Mouse (Mus musculus): ENCODE data around the gene Ptgis.

Gene Ptgis

DNA sequence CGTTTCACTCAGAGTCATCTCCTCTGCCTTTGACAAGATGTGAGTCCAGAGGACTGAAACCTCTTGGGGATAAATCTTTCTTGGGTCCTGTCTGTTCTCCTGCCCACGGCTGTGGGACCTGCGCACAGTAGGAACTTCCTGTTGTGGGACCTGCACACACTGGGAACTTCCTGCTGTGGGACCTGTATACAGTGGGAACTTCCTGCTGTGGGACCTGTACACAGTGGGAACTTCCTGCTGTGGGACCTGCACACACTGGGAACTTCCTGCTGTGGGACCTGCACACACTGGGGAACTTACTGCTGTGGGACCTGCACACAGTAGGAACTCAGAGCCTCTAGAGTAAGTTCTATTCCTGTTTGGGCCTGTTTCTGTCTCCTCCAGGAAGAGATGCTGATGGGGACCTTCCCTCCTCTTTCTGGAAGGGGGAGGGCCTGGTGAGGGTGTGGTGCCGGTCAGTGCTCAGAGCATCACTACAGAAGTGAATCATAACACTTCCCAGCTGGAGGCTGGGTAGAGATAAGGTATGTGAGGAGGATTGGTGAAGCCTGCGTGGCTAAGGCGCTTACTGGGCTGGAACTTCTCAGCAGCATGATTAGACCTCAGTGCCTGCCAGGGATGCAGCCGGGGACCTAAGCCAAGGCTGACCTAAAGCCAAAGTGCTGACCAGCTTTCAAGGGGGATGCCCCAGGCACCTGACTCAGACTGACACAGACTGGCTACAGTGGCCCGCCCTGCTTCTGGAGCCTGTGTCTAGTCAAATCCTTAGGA, 22.8 kb upstream of the Ptgis start:
- no peak for DNase-seq (ENCODE audit: low read depth, low spot score)

DNA sequence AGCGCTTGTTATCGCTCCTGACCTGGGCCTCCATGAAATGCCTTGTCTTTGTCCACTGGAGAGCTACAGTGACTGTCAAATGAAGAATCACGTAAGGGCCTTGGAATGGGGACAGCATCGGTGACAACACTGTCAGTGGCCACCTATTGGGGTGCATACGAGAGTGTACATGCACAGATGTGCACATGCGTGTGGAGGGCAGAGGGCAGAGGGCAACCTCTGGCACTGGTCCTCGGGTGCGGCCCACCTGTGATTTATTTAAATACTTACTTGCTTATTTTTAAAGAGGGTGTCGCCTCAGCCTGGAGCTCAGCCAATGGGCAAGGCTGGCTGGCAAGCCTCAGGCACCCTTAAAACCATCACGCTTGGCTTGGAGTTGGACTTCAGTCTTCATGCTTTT, 22.0 kb upstream of the Ptgis start:
- DNase-seq (ENCODE audit: low read depth, low spot score), result no peak

DNA sequence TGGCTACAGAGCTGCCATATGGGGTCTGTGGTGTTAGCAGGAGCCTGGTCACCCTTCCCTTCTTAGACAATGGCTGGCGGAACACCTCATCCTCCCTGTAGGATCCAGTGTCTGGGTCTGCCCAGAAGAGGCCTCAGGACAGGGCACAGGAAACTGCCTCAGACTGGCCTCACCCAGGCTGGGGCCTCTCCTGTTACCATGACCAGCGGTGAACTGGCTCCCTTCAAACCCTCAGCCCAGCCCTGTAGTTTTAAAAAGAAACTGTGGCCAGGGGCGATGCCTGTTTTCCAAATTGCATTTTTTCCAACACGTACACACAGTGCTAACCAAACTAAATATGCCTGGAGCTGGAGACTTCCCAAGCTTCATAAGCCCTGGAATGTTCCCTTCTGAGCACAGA, 20.7 kb upstream of the Ptgis start:
- no peak for DNase-seq (ENCODE audit: low read depth, low spot score)

DNA sequence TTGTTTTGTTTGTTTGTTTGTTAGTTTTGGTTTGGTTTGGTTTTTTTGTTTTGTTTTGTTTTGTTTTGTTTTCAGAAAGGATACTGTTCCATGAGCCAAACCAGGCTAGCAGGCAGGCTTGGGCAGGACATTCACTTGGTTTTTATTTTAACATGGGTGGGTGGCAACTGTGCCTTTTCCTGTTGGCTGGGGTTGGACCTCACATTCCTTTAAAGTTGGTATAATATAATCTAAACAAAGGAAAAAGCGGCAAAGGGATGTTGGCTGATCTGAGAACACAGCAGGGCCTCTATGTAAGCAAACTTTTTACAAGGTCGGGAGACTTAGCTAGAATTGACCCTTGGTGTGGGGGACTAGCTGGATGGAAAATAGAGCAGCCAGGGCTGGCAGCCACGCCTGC, 17.4 kb upstream of the Ptgis start:
- DNase-seq (ENCODE audit: low read depth, low spot score), result no peak

DNA sequence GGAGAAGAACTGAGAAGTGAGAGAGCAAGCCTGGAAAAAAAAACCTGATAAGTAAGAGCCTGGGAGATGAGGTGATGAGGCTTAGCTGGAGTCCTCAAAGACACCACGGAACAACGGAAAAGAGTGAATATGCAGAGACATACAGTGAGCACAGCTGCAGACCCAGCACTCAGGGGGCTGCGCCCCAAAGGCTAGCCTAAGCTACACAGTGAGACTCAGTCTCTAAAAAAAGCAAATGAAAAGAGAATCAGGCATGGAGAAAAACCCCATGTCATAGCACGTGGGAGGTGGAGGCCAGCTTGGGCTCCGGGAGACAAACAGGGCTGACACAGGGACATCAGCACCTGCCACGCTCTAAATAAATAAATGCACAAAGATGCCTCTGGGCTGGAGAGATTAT, 14.4 kb upstream of the Ptgis start:
- no peak for DNase-seq (ENCODE audit: low read depth, low spot score)

DNA sequence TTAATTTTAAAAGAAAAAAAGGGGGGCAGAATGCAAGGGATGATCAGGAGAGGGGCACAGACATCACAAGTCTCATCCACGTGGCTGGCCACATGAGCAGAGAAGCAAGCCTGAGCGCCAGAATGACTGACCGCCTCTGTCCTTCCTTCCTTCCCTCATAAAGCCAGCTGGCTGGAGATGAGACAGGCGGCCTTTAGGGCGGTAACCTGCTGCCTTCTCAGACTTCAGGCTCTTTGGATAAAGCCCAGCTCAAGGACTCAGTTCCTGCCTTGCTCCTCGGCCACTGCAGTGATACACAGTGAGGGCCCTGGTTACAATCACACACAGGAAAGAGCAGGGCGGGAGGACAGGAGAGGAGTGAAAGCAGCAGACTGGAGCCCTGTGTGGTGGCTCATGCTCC, 13.8 kb upstream of the Ptgis start:
- DNase-seq (ENCODE audit: low read depth, low spot score), result no peak

DNA sequence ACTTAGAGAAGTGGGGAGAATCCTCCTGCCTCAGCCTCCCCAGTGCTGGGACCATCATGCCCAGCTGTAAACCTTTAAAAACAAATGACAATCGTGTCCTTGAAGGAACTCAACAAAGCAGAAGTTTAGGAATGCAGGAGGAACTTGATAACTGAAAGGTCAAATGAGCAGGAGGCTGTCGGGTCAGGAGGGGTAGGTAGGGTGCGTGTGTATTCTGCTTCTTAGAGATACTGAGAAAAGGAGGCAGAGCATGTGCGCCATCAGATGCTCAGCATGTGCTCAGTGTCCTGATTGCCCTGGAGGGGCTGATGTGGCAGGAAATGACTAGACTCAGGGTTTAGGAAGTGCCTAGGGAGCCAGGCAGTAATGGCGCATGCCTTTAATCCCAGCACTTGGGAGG, 13.1 kb upstream of the Ptgis start:
- DNase-seq (ENCODE audit: low read depth, low spot score), result no peak

DNA sequence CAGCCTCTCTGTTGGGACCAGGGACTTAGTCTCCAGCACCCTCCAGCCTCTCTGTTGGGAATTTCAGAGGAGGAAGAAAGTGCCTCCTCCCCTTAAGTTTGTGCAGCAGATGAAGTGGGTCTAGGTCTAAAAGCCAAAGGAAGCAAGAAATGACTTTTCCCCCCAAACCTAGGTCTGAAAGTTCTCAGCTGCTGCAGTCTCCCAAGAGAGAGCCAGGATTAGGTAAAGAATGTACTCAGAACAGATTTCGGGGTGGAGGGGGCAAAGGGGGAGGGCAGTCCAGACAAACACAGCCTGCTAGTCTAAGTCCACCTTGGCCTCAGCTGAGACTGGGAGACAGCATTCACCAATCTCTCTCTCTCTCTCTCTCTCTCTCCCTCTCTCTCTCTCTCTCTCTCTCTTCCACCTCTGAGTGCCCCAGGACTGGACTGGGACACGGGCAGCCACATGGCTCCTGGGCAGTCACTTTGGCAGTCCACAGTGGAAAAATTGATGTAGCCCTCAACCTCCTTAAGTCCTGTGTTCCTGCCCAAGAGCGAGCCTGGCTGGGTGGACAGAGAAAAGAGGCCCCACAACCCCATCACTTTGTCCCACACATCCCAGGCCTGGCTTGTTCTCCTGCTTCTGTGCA, 11.8 kb upstream of the Ptgis start:
- no peak for DNase-seq (ENCODE audit: low read depth, low spot score)

DNA sequence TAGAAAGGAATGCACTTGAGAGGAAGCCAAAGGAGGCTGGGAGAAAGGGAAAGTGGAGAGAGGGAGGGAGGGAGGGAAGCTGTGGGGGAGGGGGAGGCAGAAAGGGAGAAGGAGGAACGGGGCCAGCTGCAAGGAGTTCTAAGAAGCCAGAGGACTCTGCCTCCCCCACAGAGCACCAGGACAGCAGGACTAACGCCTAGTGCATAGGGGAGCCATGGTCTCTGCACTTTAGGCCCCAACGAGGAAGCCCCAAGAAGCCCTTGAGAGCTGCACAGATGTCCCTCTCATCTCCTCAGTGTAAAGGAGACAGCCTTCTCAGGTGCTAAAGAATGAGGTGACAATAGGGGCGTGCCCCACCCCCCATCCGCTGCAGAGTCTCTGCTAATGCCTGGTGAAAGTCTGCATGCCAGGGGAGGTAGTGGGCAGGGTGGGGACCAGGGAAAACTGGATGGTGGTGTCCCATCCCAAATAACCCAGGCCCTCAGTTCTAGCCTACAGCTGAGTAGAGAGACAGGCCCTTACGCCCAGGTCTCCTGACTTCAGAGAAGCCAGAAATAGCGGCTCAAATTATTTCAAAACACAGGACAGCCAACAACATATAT, 10.4 kb upstream of the Ptgis start:
- DNase-seq (ENCODE audit: low read depth, low spot score), result no peak

DNA sequence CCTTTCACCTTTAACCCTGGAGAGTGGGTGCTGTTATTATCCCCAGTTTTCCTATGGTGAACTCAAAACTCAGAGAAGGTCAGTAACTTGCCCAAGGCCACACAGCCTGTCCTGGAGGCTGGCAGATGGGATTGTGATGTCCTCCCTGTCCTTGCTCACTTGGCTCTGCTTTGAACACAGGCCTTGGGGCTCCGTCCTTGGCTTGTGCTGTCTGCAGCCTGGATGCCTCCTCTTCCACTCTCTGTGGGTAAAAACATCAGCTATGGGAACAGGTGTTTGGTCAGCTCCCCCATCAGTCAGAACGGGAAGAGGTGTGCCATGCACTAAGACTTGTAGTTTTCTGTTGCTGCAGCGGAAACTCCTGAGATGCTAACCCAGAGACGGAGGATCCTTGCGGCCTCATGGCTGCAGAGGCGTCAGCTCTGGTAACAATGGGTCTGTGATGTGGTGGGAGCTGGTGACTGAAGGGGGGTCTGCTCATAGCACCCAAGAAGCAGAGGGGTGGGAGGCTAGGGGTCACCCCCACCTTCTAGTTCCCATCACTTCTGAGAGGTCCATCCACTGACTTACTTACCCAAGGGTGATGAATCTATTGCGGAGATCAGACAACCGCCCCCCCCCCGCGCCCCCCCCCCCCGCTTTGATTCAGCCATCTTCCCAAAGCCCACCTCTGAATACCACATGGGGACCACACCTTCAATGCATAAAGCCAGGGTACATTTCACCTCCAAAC, 9.8 kb upstream of the Ptgis start:
- no peak for DNase-seq (ENCODE audit: low read depth, low spot score)

DNA sequence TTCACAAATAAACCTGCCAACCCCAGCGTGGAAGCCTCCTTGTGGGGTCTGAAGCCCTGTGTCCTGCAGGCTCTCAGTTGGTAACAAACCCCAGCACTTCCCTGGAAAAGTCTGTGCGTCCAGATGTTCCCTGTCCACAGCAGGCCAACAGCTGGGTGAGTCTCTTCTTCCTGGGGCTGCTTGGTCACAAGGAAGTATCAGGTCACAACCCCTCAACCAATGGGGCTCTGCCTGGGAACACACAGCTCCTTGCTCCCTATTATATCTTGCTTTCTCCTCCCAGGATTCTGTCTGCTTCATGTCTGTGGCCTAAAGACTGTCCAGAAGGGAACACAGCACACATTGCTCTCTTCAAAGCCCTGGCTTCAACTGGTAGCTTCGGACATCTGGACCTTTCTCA, 9.2 kb upstream of the Ptgis start:
- DNase-seq (ENCODE audit: low read depth, low spot score), result no peak

DNA sequence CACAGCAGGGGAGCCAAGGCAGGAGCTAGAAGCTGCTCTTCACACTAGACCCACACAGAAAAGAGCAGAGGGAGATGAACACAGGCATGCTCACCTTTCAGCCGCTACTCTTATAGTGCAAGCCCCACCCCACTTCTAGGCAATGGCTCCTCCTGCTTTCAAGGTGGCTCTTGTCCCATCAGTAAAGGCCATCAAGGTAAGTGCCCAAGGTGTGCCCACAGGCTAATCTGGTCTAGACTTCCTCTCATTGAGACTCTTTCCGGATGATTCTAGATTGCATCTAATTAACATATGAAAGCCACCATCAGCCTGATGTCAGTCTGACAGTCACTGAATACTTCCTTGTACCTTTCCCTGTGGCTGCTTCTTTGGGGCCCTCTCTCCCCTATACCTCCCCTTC, 7.4 kb upstream of the Ptgis start:
- DNase-seq (ENCODE audit: low read depth, low spot score), result no peak

DNA sequence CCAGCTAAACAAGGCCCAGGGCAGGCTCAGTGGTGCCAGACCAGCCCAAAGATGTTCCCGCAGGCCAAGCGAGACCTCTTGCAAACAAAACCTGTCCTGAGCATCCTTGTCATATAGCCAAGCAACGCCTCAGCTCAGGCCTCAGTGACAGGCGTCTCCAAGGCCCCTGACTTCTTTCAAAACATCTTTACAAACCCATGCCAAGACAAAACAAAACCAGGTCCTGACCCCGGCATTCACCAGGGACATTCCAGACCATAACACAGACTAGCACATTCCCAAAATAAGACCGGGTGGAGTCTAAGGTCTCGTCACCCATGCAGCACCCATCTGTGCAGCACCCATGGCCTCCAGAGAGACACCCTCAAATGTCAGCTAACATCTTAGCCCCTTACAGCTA, 6.3 kb upstream of the Ptgis start:
- DNase-seq (ENCODE audit: low read depth, low spot score), result no peak

DNA sequence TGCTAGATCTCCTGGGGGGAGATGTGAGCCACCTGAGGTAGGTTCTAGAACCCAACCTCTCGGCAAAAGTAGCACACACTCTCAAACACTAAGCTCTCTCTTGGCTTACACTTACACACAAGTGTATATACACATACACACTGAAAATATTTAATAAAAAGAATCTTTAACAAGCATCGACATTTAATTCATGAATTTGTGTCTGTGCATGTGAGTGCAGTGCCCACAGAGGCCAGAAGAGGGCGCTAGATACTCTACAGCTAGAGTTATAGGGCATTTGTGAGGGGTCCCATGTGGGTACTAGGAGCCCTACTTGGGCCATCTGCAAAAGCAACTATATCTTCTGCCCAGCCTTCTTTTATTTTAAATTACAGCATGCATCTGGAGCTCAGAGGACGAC, 4.5 kb upstream of the Ptgis start:
- no peak for DNase-seq (ENCODE audit: low read depth, low spot score)

DNA sequence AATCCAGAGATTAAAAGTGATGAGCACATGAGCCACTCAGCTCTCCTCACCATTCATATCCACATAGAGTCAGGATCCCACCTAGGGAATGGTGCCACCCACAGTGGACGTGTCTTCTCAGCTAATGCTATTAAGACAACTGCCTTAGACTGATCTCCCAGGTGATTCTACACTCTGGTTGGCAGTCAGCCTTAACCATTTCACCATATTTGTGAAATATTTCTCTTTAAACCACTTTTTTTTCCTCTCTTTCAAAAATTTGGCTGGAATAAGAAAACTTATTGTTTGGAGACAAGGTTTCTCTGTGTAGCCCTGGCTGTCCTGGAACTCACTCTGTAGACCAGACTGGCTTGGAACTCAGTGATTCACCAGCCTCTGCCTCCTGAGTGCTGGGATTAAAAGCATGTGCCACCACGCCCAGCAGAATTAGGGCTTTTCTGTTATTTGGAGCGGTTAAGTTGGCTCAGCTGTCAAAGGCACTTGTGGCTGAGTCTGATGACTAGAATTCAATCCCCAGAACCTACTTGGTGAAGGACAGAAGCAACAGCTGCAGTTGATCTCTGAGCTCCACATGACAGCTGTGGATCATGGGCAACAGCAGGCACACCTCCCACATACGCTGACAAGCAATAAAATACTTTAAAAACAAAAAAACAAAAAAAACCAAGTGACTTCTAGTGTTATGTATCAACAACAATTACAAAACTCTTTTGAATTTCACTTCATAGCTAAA, 3.6 kb upstream of the Ptgis start:
- no peak for DNase-seq (ENCODE audit: low read depth, low spot score)

DNA sequence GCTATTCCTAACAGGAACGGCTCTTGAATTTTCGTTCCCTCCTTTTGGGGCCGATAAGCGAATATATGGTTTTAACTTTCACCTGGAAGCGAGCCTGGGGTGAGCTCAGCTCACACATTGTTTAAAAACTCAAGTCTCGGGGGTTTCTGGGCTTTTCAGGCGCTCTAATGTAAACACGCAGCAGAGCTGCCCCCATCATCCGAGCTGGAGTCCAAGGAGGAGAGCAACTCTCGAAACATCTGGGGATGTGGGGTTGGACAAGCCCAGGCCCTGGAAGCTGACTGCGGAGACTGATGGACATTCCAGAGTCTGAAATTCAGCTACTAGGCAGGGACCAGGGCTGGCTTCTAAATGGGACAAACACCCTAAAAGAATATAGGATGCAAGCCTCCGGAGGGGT, 1.1 kb downstream of the Ptgis start:
- DNase-seq (ENCODE audit: low read depth, low spot score), result no peak

DNA sequence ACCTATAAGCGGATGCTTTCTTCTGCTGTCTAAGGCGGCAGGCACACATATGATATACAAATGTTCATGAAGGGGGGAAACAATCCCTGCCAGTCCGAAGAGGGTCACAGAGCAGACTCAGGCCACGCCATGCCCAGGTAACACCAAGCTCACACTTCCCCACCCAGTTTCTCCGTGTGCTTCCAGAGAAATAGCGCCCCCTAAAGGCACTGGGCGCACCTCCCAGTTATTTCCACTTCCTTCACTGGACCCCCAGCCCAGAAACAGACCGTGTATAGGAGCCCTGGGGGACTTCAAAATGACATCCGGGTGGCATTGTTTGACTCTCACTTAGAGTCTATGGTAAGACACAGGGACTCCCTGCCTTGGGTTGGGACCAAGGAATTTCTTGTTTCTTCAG, 3.2 kb downstream of the Ptgis start:
- no peak for DNase-seq (ENCODE audit: low read depth, low spot score)

DNA sequence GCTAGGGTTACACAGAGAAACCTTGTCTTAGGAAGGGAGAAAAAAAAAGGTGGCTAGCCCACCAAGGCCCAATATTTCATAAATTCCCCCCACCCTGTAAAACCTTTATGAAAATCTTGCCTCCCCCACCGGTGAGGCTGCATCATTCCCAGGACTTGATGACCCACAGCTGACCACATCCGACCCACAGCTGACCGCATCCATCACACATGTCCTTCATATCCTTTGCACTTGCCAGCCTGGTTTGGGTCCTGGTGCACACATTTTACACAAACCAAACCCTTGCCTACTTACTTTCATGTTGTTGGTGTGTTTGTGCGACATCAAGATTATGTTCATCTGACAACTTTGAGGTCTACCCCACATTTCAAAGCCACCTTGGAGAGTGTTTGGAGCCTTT, 4.2 kb downstream of the Ptgis start:
- no peak for DNase-seq (ENCODE audit: low read depth, low spot score)

DNA sequence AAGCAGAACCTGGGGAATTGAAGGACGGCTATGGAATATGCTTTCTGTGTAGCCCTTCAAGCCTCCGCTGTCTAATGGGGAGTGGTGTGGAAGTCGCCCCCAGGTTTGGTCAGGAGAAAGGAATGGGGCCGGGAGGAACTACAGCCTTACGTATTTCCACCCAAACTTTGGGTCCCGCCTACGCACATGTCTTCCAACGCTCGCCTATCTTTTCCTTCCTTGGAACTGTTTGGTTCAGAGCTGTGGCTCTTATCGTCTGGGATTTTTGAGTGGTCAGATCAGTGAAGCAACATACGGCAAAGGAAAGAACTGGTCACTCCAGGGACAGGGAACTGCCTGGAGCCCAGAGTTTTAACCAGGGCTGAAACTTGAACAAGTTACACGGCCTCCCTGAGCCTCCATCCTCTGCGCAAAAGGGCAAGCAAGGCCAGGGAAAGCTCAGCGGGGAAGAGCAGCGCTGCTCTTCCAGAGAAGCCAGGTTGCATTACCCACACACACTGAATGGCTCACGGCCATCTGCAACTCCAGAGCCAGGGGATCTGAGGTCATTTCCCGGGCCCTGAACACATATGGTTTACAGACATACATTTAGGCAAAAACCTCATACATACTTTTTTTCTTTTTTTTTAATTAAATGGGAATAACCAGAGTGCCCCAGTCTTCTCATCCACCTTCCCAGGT, 4.9 kb downstream of the Ptgis start:
- no peak for DNase-seq (ENCODE audit: low read depth, low spot score)

DNA sequence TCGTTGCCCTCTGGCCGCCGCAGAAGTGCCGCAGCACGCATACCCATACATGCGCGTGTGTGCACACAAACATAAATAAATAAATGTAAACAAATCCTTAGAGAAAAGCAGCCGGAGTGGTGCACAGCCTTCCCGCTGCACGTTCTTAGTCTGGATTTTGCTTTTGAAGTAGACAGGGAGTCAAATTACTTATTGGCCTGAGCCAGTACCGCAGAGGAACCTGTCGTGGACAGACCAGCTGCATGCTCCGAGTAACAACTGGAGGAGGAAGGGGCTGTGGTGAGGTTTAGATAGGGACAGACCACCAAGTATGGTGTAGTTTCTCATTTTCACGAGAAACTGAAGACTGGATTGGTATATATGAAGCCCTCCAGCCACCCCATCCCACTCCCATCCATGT, 6.6 kb downstream of the Ptgis start:
- no peak for DNase-seq (ENCODE audit: low read depth, low spot score)

DNA sequence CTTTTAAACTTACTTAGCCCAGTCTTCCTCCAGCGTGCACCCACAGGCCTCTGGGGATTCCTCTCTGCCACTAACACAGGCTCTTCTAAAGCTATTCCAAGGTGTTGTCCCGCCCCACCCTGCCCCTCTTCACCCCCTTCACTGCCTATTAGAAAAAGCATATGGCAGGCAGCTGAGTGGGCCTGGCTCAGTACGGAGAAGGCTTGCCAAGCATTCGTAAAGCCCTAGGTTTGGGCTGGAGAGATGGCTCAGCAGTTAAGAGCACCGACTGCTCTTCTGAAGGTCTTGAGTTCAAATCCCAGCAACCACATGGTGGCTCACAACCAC, 7.4 kb downstream of the Ptgis start:
- no peak for DNase-seq (ENCODE audit: low read depth, low spot score)

Measured in c-Kit-negative CD71-positive TER-119-positive erythroid progenitor cells, embryonic 14.5 days (primary cell).